In genomic region chr7:25848444-25848812, GRCm38 (mm10) we compare ENCODE assay signal across 8 mouse cellular contexts. TPM values are rescaled to one million over a fixed set of nuclear protein-coding genes. Genes with fewer than 3 reads are reported as not detected.
A peak's percentile ranks its signal among the peaks of the same experiment; 100 is the strongest.
DNase-seq lines count a peak whose midpoint lies in the region; ATAC-seq and TF ChIP-seq lines count a peak whose summit lies in the region.

No protein-coding gene starts in this region.

- peak overlapping the region; percentile 52 for H3K4me2 ChIP-seq in kidney, postnatal 0 days (ENCODE audit: low read length)
- peak overlapping the region; percentile 65 for H3K4me2 ChIP-seq in liver, embryonic 11.5 days
- H3K4me2 ChIP-seq in stomach, postnatal 0 days (replicated peaks; ENCODE audit: low read depth) = peak overlapping the region; percentile 75

- peak; percentile 49; the same call in 1 of the 2 replicates for ATAC-seq in kidney, postnatal 0 days (replicated peaks; ENCODE audit: low FRiP score, low read depth)
- ATAC-seq in liver, embryonic 11.5 days (replicated peaks; ENCODE audit: low FRiP score) = peak; percentile 31; the same call in 1 of the 2 replicates
- ATAC-seq in stomach, postnatal 0 days (ENCODE audit: low FRiP score, low TSS enrichment) = no peak

- H3K27ac ChIP-seq in kidney, postnatal 0 days = peak overlapping the region; percentile 42; the same call in 1 of the 2 replicates
- H3K27ac ChIP-seq in bone marrow, adult 2 months (ENCODE audit: control insufficient read depth, insufficient read depth, low read depth, low read length, poor library complexity) = no peak overlapping the region
- H3K27ac ChIP-seq in forebrain, embryonic 10.5 days = peak overlapping the region; percentile 80
- no peak overlapping the region for H3K27ac ChIP-seq in liver, embryonic 11.5 days (ENCODE audit: low read depth, low read length)
- peak overlapping the region; percentile 70; the same call in 1 of the 2 replicates for H3K27ac ChIP-seq in stomach, postnatal 0 days (replicated peaks)

- no peak for TF ChIP-seq CTCF in kidney, postnatal 0 days (IDR thresholded peaks at IDR 0.05; ENCODE audit: low read depth)
- TF ChIP-seq CTCF in bone marrow, adult 2 months (IDR thresholded peaks at IDR 0.05; ENCODE audit: control insufficient read depth, insufficient read depth, low read length) = no peak
- no peak for TF ChIP-seq CTCF in stomach, postnatal 0 days (IDR thresholded peaks at IDR 0.05; ENCODE audit: low read depth)

- WGBS in kidney, postnatal 0 days = 23% methylated on average over 11 of the region's 11 CpGs
- WGBS in bone marrow, adult 2 months = 24% methylated on average over 11 of the region's 11 CpGs
- 32% methylated on average over 11 of the region's 11 CpGs for WGBS in forebrain, embryonic 10.5 days
- WGBS in liver, embryonic 11.5 days = 31% methylated on average over 11 of the region's 11 CpGs
- WGBS in stomach, postnatal 0 days = 24% methylated on average over 11 of the region's 11 CpGs

- intact Hi-C loops in left cerebral cortex, postnatal 10 days (cut with DNase I) = loop anchor here (5.0 kb wide), 1 partner anchor 91 kb away; no protein-coding TSS in a partner anchor

- no peak for DNase-seq in kidney, postnatal 0 days (ENCODE audit: low spot score)
- DNase-seq in kidney, postnatal 25 days = no peak
- DNase-seq in forebrain, embryonic 10.5 days (ENCODE audit: extremely low spot score, low spot score) = no peak
- DNase-seq in liver, embryonic 11.5 days (ENCODE audit: low spot score) = no peak
- DNase-seq in stomach, postnatal 0 days (ENCODE audit: low spot score) = peak; percentile 27
- no peak for DNase-seq in left cerebral cortex, postnatal 10 days (ENCODE audit: extremely low spot score in 1 of 2, low spot score in 2 of 2)
- DNase-seq in gastrocnemius, postnatal 25 days = no peak

- peak overlapping the region; percentile 42 for H3K4me3 ChIP-seq in kidney, postnatal 0 days (replicated peaks; ENCODE audit: low read depth, low read length)
- H3K4me3 ChIP-seq in bone marrow, adult 2 months (replicated peaks; ENCODE audit: control insufficient read depth, low read depth, low read length) = peak overlapping the region; percentile 8
- H3K4me3 ChIP-seq in forebrain, embryonic 10.5 days = peak overlapping the region; percentile 53
- H3K4me3 ChIP-seq in liver, embryonic 11.5 days (ENCODE audit: low read depth, low read length) = peak overlapping the region; percentile 47
- H3K4me3 ChIP-seq in stomach, postnatal 0 days (ENCODE audit: low read depth, low read length) = peak overlapping the region; percentile 48

- no peaks in the 10 kb centered on the region for H3K9me3 ChIP-seq in kidney, postnatal 0 days (replicated peaks; ENCODE audit: low read length)
- H3K9me3 ChIP-seq in forebrain, embryonic 10.5 days = no peaks in the 10 kb centered on the region
- no peaks in the 10 kb centered on the region for H3K9me3 ChIP-seq in liver, embryonic 11.5 days (ENCODE audit: control insufficient read depth, low read length)
- H3K9me3 ChIP-seq in stomach, postnatal 0 days (ENCODE audit: control insufficient read depth, low read length) = no peaks in the 10 kb centered on the region

- no peaks in the 10 kb centered on the region for H3K36me3 ChIP-seq in kidney, postnatal 0 days (ENCODE audit: insufficient read depth, low read length)
- H3K36me3 ChIP-seq in forebrain, embryonic 10.5 days (replicated peaks) = no peaks in the 10 kb centered on the region
- H3K36me3 ChIP-seq in liver, embryonic 11.5 days (ENCODE audit: control insufficient read depth, insufficient read depth, low read length) = no peaks in the 10 kb centered on the region
- H3K36me3 ChIP-seq in stomach, postnatal 0 days (ENCODE audit: control insufficient read depth, insufficient read depth, low read length) = no peaks in the 10 kb centered on the region

- TF ChIP-seq POLR2A in bone marrow, adult 2 months (IDR thresholded peaks at IDR 0.05; ENCODE audit: borderline replicate concordance, control insufficient read depth, low read depth, low read length) = no peak

- H3K27me3 ChIP-seq in kidney, postnatal 0 days (ENCODE audit: insufficient read depth, low read length) = no peaks in the 10 kb centered on the region
- no peaks in the 10 kb centered on the region for H3K27me3 ChIP-seq in forebrain, embryonic 10.5 days (ENCODE audit: poor library complexity, severe bottlenecking)
- no peaks in the 10 kb centered on the region for H3K27me3 ChIP-seq in liver, embryonic 11.5 days (replicated peaks; ENCODE audit: control insufficient read depth, insufficient read depth, low read length)
- H3K27me3 ChIP-seq in stomach, postnatal 0 days (ENCODE audit: control insufficient read depth, insufficient read depth, low read length) = no peaks in the 10 kb centered on the region

- TF ChIP-seq EP300 in stomach, postnatal 0 days (optimal IDR thresholded peaks at IDR 0.05) = no peak

- peak overlapping the region; percentile 50 for H3K9ac ChIP-seq in kidney, postnatal 0 days (ENCODE audit: low read depth, low read length)
- peak overlapping the region; percentile 59 for H3K9ac ChIP-seq in liver, embryonic 11.5 days (ENCODE audit: low read depth, low read length)
- H3K9ac ChIP-seq in stomach, postnatal 0 days (ENCODE audit: low read length) = peak overlapping the region; percentile 64

- no peaks in the 10 kb centered on the region for H3K4me1 ChIP-seq in kidney, postnatal 0 days (replicated peaks; ENCODE audit: insufficient read depth, low read length)
- H3K4me1 ChIP-seq in bone marrow, adult 2 months (ENCODE audit: control insufficient read depth, insufficient read depth, low read length) = no peaks in the 10 kb centered on the region
- H3K4me1 ChIP-seq in forebrain, embryonic 10.5 days = no peaks in the 10 kb centered on the region
- H3K4me1 ChIP-seq in liver, embryonic 11.5 days (replicated peaks; ENCODE audit: control insufficient read depth, insufficient read depth, low read length) = no peaks in the 10 kb centered on the region
- 0 out of 2 replicates have a peak, but pooled peaks cover 3% of the 10 kb centered on the region for H3K4me1 ChIP-seq in stomach, postnatal 0 days (replicated peaks; ENCODE audit: control insufficient read depth, insufficient read depth)

RNA-seq across cellular contexts. Expression of gene Cyp2s1, which starts 31.7 kb away (rescaled TPM):
- 25.4 and 26.7 TPM in 2 replicates for polyA plus RNA-seq in kidney, postnatal 0 days (2015; fragmentation: Nextera tagmentation; extraction: Ambion mirVana)
- polyA plus RNA-seq in bone marrow, adult 2 months (2011; ENCODE audit: insufficient read depth, insufficient read length, low replicate concordance, missing spikeins) = not detected in 2 replicates
- polyA plus RNA-seq in forebrain, embryonic 10.5 days (2016; fragmentation: Nextera tagmentation; extraction: Ambion mirVana) = 0.17 and 0.28 TPM in 2 replicates
- polyA plus RNA-seq in liver, embryonic 11.5 days (2014; fragmentation: Nextera tagmentation; extraction: Ambion mirVana) = 1.4 and 2.6 TPM in 2 replicates
- 166 and 195 TPM in 2 replicates for polyA plus RNA-seq in stomach, postnatal 0 days (2015; fragmentation: Nextera tagmentation; extraction: Ambion mirVana)
- 1 to 10 TPM; 5.5 to 8.1 TPM for total RNA-seq in left cerebral cortex, postnatal 10 days (2021)
- total RNA-seq in gastrocnemius, postnatal 25 days (2021) = under 1 TPM; 0.13 to 0.16 TPM

RNA-seq across cellular contexts. Expression of gene Cyp2b10, which starts 49.0 kb away (rescaled TPM):
- not detected in 2 replicates for polyA plus RNA-seq in kidney, postnatal 0 days (2015; fragmentation: Nextera tagmentation; extraction: Ambion mirVana)
- polyA plus RNA-seq in bone marrow, adult 2 months (2011; ENCODE audit: insufficient read depth, insufficient read length, low replicate concordance, missing spikeins) = 1.4 TPM in 2 replicates
- not detected in 2 replicates for polyA plus RNA-seq in forebrain, embryonic 10.5 days (2016; fragmentation: Nextera tagmentation; extraction: Ambion mirVana)
- not detected in 2 replicates for polyA plus RNA-seq in liver, embryonic 11.5 days (2014; fragmentation: Nextera tagmentation; extraction: Ambion mirVana)
- polyA plus RNA-seq in stomach, postnatal 0 days (2015; fragmentation: Nextera tagmentation; extraction: Ambion mirVana) = 7.4 and 10.7 TPM in 2 replicates
- not detected for total RNA-seq in left cerebral cortex, postnatal 10 days (2021)
- not detected for total RNA-seq in gastrocnemius, postnatal 25 days (2021)

RNA-seq across cellular contexts. Expression of gene Axl, which starts 59.9 kb away (rescaled TPM):
- polyA plus RNA-seq in kidney, postnatal 0 days (2015; fragmentation: Nextera tagmentation; extraction: Ambion mirVana) = 95.7 and 110 TPM in 2 replicates
- polyA plus RNA-seq in bone marrow, adult 2 months (2011; ENCODE audit: insufficient read depth, insufficient read length, low replicate concordance, missing spikeins) = 20.4 and 37.6 TPM in 2 replicates
- 19.3 and 19.5 TPM in 2 replicates for polyA plus RNA-seq in forebrain, embryonic 10.5 days (2016; fragmentation: Nextera tagmentation; extraction: Ambion mirVana)
- 34.2 and 35.4 TPM in 2 replicates for polyA plus RNA-seq in liver, embryonic 11.5 days (2014; fragmentation: Nextera tagmentation; extraction: Ambion mirVana)
- polyA plus RNA-seq in stomach, postnatal 0 days (2015; fragmentation: Nextera tagmentation; extraction: Ambion mirVana) = 52.8 and 53.4 TPM in 2 replicates
- total RNA-seq in left cerebral cortex, postnatal 10 days (2021) = 10 to 100 TPM; 29.7 to 38.5 TPM
- total RNA-seq in gastrocnemius, postnatal 25 days (2021) = 10 to 100 TPM; 41.1 to 42.4 TPM

Comparison
In these comparisons a context has a peak if more than half of its experiments do, and no peak if none do; other contexts are left out.
1. H3K27ac ChIP-seq: peak in kidney, postnatal 0 days (single experiment), forebrain, embryonic 10.5 days (single experiment) and stomach, postnatal 0 days (single experiment); none in bone marrow, adult 2 months (single experiment) and liver, embryonic 11.5 days (single experiment).
2. Peak in every context shown above with its lines, with median percentiles within 50 percentile points of each other: H3K4me2 ChIP-seq, H3K4me3 ChIP-seq and H3K9ac ChIP-seq.